Mouse (Mus musculus) adrenal gland, postnatal 4 days (tissue): ENCODE results near the gene Cd93. TPM values are rescaled to one million over a fixed set of nuclear protein-coding genes. Genes with fewer than 3 reads are reported as not detected.
A peak's percentile ranks its signal among the peaks of the same experiment; 100 is the strongest.

Experiments used
- DNase-seq, 2 experiments: peaks; one replicate each; pipeline ENCODE4 v3.0.0; 2021 to 2022; ENCODE audit warnings: low spot score in 2 of 2, mixed read lengths in 2 of 2
- total RNA-seq, 2 experiments: library from RNA; stranded (reverse); gene quantifications; 2 replicates each; pipeline ENCODE4 v1.2.3; 2021

The Cd93 gene
- total RNA-seq, 2 experiments from 2014 or later: 65.8 to 67.5 TPM

GRCm38 (mm10) chr2:148442710-148443109 is 653 bp downstream of the Cd93 start:
- no peak for DNase-seq

GRCm38 (mm10) chr2:148442172-148442571 is 1.2 kb downstream of the Cd93 start:
- no peak for DNase-seq

GRCm38 (mm10) chr2:148441421-148441820 is 1.9 kb downstream of the Cd93 start:
- DNase-seq: no peak

GRCm38 (mm10) chr2:148439691-148440276 is 3.6 kb downstream of the Cd93 start:
- no peak for DNase-seq

- DNase-seq: no peak
Observed at GRCm38 (mm10) chr2:148436285-148436684, 7.1 kb downstream of the Cd93 start.

GRCm38 (mm10) chr2:148432346-148432745 is 11.0 kb downstream of the Cd93 start:
- no peak for DNase-seq

GRCm38 (mm10) chr2:148430941-148431340 is 12.4 kb downstream of the Cd93 start:
- no peak for DNase-seq

GRCm38 (mm10) chr2:148429001-148429505 is 14.3 kb downstream of the Cd93 start:
- DNase-seq: no peak

GRCm38 (mm10) chr2:148428523-148428922 is 14.8 kb downstream of the Cd93 start:
- no peak for DNase-seq

GRCm38 (mm10) chr2:148427553-148427952 is 15.8 kb downstream of the Cd93 start:
- DNase-seq: no peak

GRCm38 (mm10) chr2:148425709-148426382 is 17.5 kb downstream of the Cd93 start:
- no peak for DNase-seq

- no peak for DNase-seq
Observed at GRCm38 (mm10) chr2:148421706-148422105, 21.7 kb downstream of the Cd93 start.

GRCm38 (mm10) chr2:148421112-148421511 is 22.3 kb downstream of the Cd93 start:
- DNase-seq: no peak

GRCm38 (mm10) chr2:148419776-148420175 is 23.6 kb downstream of the Cd93 start:
- no peak for DNase-seq

- DNase-seq: no peak
Observed at GRCm38 (mm10) chr2:148419151-148419550, 24.2 kb downstream of the Cd93 start.

GRCm38 (mm10) chr2:148409821-148410220 is 33.5 kb downstream of the Cd93 start:
- DNase-seq: no peak

GRCm38 (mm10) chr2:148409141-148409540 is 34.2 kb downstream of the Cd93 start:
- DNase-seq: peak; percentile 51 to 79

GRCm38 (mm10) chr2:148408761-148409120 is 34.6 kb downstream of the Cd93 start:
- no peak for DNase-seq

- peak in 1 of 2 experiments; percentile 37 for DNase-seq
Observed at GRCm38 (mm10) chr2:148407870-148408760, 35.2 kb downstream of the Cd93 start, which contains the start of gene Thbd. Gene Thbd (minus strand): TSS chr2:148408188.

GRCm38 (mm10) chr2:148406971-148407869 is 36.1 kb downstream of the Cd93 start:
- peak in 1 of 2 experiments; percentile 35 for DNase-seq
